Mouse (Mus musculus) frontal cortex, postnatal 36 days (tissue): ENCODE results near the gene Ccdc13.

Source experiments
- DNase-seq, 2 experiments: peaks; one replicate each; pipeline ENCODE4 v3.0.0; 2022; ENCODE audit warnings: low spot score in 2 of 2

The Ccdc13 gene

GRCm38 (mm10) chr9:121807546-121807945, 31.7 kb downstream of the Ccdc13 start:
- DNase-seq = no peak

GRCm38 (mm10) chr9:121802747-121803146, 36.5 kb downstream of the Ccdc13 start:
- no peak for DNase-seq

GRCm38 (mm10) chr9:121798887-121799520, 40.3 kb downstream of the Ccdc13 start:
- no peak for DNase-seq

GRCm38 (mm10) chr9:121797722-121798121, 41.5 kb downstream of the Ccdc13 start:
- no peak for DNase-seq

GRCm38 (mm10) chr9:121794972-121795539, 44.2 kb downstream of the Ccdc13 start:
- no peak for DNase-seq

GRCm38 (mm10) chr9:121791757-121792521, 47.3 kb downstream of the Ccdc13 start, which contains the start of gene Hhatl:
Gene Hhatl (minus strand): TSS chr9:121792507.
- peak in 1 of 2 experiments; percentile 52 for DNase-seq

GRCm38 (mm10) chr9:121791206-121791605, 48.1 kb downstream of the Ccdc13 start:
- DNase-seq = no peak

- DNase-seq = no peak
These were observed 52.9 kb downstream of the Ccdc13 start for GRCm38 (mm10) chr9:121786359-121786758.

GRCm38 (mm10) chr9:121785261-121785660, 54.0 kb downstream of the Ccdc13 start:
- no peak for DNase-seq

- no peak for DNase-seq
These were observed 54.5 kb downstream of the Ccdc13 start for GRCm38 (mm10) chr9:121784801-121785200.

GRCm38 (mm10) chr9:121778066-121778624, 61.1 kb downstream of the Ccdc13 start:
- peak; percentile 80 to 84 for DNase-seq

GRCm38 (mm10) chr9:121777484-121778065, 61.7 kb downstream of the Ccdc13 start, which contains the start of gene Klhl40:
Gene Klhl40 (plus strand): TSS chr9:121777607.
- peak; percentile 74 to 75 for DNase-seq

GRCm38 (mm10) chr9:121776511-121776910, 62.8 kb downstream of the Ccdc13 start:
- DNase-seq = peak; percentile 64 to 71

- DNase-seq = no peak
These were observed 63.3 kb downstream of the Ccdc13 start for GRCm38 (mm10) chr9:121775951-121776350.

GRCm38 (mm10) chr9:121772412-121772811, 66.8 kb downstream of the Ccdc13 start:
- no peak for DNase-seq

GRCm38 (mm10) chr9:121765166-121765855, 74.0 kb downstream of the Ccdc13 start:
- DNase-seq = no peak

- no peak for DNase-seq
These were observed 75.5 kb downstream of the Ccdc13 start for GRCm38 (mm10) chr9:121763716-121764115.

GRCm38 (mm10) chr9:121762761-121763160, 76.5 kb downstream of the Ccdc13 start:
- no peak for DNase-seq

- DNase-seq = no peak
These were observed 77.0 kb downstream of the Ccdc13 start for GRCm38 (mm10) chr9:121762248-121762647.

- DNase-seq = no peak
These were observed 77.5 kb downstream of the Ccdc13 start for GRCm38 (mm10) chr9:121761787-121762186.

GRCm38 (mm10) chr9:121761091-121761665, 78.1 kb downstream of the Ccdc13 start:
- DNase-seq = no peak
